Mouse (Mus musculus): ENCODE measurements around the gene Cog4.

DNA sequence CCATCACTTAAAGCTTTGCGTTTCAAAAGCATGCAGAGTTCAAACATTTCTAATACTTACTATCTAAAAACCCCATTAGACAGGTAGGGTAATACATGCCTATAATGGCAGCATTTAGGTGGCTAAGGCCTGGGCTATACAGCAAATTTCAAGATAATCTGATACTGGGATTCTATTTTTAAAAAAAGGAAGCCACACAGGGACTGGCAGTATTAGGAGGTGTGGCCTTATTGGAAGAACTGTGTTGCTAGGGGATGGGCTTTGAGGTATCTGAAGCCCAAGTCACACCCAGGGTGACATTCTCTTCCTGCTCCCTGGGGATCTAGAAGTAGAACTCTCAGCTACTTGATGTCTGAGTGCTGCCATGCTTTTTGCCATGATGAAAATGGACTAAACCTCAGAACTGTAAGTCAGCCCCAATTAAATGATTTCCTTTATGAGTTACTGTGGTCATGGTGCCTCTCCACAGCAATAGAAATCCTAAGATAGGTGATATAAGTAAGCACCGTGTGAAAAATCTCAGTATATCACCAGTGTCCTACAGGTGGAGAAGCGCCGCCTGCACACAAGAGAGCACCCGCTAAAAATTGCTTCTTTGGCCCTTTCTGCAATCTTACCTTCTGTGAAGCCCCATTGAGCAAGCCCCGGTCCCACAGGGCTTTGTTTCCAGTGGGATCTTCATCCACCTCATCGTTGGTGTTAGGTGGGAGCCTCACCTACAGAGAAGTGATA, 33.9 kb upstream of the Cog4 start:
- TF ChIP-seq CTCF (IDR thresholded peaks at IDR 0.05; ENCODE audit: low read depth): no peak
- no peak for TF ChIP-seq EP300 (IDR thresholded peaks at IDR 0.05; ENCODE audit: low read depth)

Measured in heart, postnatal 0 days (tissue).